Mouse (Mus musculus): Measurements from ENCODE around the gene Smndc1. TPM values are rescaled to one million over a fixed set of nuclear protein-coding genes. Genes with fewer than 3 reads are reported as not detected.
A peak's percentile ranks its signal among the peaks of the same experiment; 100 is the strongest.

Smndc1 gene
- polyA plus RNA-seq, 1 experiment from 2014 or later: 40.5 TPM

DNA sequence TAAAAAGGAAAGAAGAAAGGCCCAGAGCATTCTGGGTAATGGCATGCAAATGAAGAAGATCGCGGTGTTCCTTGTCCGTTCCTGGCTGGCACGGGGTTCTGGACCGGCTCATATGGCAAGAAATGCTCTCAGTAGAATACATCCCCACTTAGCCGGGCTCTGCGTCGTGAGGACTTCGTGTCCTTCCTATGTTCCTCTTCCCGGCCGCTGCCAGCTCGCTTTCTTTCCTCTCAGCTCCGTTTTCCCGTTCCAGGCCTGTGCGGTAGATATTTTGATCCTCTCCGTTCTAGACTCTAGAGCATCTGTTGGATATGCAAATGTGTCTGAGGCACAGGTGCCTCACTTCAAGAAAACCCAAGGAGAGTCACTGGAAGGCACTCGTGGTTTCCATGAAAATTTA is 24.8 kb upstream of the Smndc1 start:
- no peaks in the 10 kb centered on the region for H3K27me3 ChIP-seq (replicated peaks; ENCODE audit: control insufficient read depth, insufficient read depth, low read length)
- 83% methylated on average over 17 of the region's 17 CpGs for WGBS
- no peaks in the 10 kb centered on the region for H3K36me3 ChIP-seq (ENCODE audit: control insufficient read depth, insufficient read depth, low read length)
- peaks cover 5% of the 10 kb centered on the region; the same call in 1 of the 2 replicates for H3K4me1 ChIP-seq (ENCODE audit: control insufficient read depth, insufficient read depth, low read length)
- H3K4me2 ChIP-seq (ENCODE audit: low read depth, low read length): no peak overlapping the region
- H3K9me3 ChIP-seq (ENCODE audit: control insufficient read depth, low read length): no peaks in the 10 kb centered on the region
- no peak for ATAC-seq
- no peak overlapping the region for H3K9ac ChIP-seq (ENCODE audit: low read depth, low read length)
- no peak overlapping the region for H3K4me3 ChIP-seq (ENCODE audit: low read length)
- no peak overlapping the region for H3K27ac ChIP-seq (ENCODE audit: low read length)

DNA sequence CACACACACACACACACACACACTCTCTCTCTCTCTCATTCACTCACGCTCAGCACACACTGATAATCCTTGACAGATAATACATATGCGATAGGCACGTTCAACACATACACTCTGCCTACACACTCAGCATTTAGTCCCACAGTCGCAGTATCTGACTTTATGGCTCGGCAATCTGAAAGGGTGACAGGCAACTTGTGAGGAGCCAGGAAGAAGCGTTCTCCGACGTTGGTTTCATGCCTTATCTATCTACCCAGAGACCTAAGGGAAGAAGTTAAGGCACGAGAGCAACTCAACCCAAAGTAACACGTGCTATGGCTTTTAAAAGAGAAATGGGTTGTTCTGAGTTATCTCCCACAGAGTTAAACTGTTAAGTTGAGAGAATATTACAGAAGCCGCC is 24.3 kb upstream of the Smndc1 start:
- no peaks in the 10 kb centered on the region for H3K9me3 ChIP-seq (ENCODE audit: control insufficient read depth, low read length)
- peak; percentile 60 for ATAC-seq
- H3K36me3 ChIP-seq (ENCODE audit: control insufficient read depth, insufficient read depth, low read length): no peaks in the 10 kb centered on the region
- H3K4me1 ChIP-seq (ENCODE audit: control insufficient read depth, insufficient read depth, low read length): peaks cover 5% of the 10 kb centered on the region; the same call in 1 of the 2 replicates
- H3K9ac ChIP-seq (ENCODE audit: low read depth, low read length): no peak overlapping the region
- 65% methylated on average over 11 of the region's 11 CpGs for WGBS
- H3K27me3 ChIP-seq (replicated peaks; ENCODE audit: control insufficient read depth, insufficient read depth, low read length): no peaks in the 10 kb centered on the region
- no peak overlapping the region for H3K4me2 ChIP-seq (ENCODE audit: low read depth, low read length)
- no peak overlapping the region for H3K27ac ChIP-seq (ENCODE audit: low read length)
- H3K4me3 ChIP-seq (ENCODE audit: low read length): no peak overlapping the region

DNA sequence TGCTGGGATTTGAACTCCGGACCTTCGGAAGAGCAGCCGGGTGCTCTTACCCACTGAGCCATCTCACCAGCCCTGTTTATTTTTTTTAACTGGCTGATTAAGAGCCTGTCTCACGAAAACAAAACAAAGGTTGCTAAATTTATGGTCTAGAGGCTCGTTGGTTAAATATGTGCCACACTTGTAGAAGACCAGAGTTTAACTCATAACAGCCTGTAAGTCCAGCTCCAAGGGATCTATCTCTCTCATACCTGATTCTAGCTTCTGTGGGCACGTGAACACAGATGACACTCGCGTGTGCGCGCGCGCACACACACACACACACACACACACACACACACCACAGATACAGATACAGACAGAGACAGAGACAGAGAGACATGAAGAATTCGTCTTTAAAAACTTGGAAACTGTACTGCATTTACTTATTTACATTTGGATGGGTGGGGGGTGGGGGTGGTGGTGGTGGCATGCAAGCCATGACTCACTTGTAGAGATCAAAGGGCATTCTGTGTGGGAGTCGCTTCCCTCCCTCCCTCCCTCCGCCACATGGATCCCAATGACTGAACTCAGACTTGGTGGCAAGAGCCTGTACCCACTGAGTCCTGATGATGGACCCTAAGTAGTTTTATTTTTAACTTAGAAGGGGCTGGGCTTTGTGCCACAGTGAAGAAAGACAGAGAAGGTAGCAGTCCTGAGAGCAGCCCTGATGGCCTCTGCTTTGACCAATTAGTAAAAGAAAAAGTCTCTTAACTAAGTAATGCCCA is 23.4 kb upstream of the Smndc1 start:
- 66% methylated on average over 15 of the region's 15 CpGs for WGBS
- Histone ChIP-seq H3K9me3 (ENCODE audit: control insufficient read depth, low read length) (no peaks in the 10 kb centered on the region), H3K4me1 (ENCODE audit: control insufficient read depth, insufficient read depth, low read length) (peaks cover 5% of the 10 kb centered on the region; the same call in 1 of the 2 replicates), H3K4me3 (ENCODE audit: low read length) (no peak overlapping the region), H3K9ac (ENCODE audit: low read depth, low read length) (no peak overlapping the region), H3K36me3 (ENCODE audit: control insufficient read depth, insufficient read depth, low read length) (no peaks in the 10 kb centered on the region), H3K27ac (ENCODE audit: low read length) (peak overlapping the region; percentile 44; the same call in 1 of the 2 replicates), H3K4me2 (ENCODE audit: low read depth, low read length) (no peak overlapping the region), H3K27me3 (replicated peaks; ENCODE audit: control insufficient read depth, insufficient read depth, low read length) (no peaks in the 10 kb centered on the region)
- peak; percentile 66 for ATAC-seq

DNA sequence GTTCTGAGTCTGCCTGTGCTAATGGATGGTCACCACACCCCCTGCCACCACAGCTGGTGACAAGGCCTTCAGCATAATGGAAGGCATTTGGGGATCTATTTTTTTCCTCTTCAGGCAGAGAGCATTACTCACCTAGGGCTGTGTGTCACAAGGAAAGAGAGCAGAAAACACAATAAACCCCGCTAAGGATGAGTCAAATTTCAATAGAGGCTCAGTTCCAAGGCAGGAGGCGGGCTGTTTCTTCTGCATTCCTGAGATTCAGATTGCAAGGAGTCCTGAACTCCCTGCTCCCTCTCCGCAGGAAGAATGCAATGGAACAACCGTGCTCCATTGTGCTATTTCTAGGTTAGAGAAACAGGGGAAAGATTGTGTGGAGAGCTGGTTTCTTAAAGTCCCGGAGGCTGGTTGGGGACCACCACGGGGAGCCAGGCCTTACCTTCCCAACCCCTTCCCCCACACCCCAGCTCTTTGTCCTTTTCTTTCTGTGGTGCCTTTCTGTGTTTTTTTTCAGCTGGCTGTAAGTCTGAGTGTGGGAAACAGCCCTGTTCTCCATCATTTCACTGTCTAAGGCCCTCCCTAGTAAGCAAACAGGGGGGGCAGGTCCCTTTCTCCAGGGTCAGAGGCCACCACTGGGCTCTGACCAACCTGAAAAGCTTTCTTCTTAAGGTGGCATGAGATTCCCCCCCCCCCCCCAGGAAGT is 21.9 kb upstream of the Smndc1 start:
- Histone ChIP-seq H3K4me2 (ENCODE audit: low read depth, low read length) (no peak overlapping the region), H3K27ac (ENCODE audit: low read length) (peak overlapping the region; percentile 23; the same call in 1 of the 2 replicates)
- 27% methylated on average over 6 of the region's 6 CpGs for WGBS

DNA sequence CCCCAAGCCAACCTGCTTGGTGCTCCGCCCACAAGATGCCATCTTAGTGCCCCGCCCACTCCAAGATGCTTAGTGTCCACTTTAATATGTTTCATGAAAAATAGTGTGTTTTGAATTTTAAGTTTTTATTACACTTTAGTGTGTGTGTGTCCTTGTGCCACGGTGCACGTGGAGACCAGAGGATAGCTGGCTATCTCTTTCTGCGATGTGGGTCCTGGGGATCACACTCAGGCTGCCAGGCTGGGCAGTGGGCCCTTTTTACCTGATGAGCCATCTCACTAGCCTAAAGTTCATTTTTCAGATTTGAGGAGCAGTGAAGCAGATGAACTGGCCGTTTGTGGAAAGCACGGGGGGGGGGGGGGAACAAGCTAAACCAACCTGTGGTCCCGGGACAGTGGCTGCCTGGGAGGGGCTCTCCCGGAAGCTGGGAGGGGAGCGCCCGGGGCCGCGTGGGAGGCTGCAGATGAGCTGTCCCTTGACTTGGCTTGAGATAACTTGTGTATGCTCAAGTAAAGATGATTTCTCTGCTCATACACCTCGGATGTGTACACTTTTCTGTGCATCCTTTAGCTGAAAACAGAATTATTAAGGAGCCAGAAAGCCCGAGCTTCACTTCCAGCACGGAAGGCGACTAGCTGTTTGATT is 19.4 kb upstream of the Smndc1 start:
- Histone ChIP-seq H3K9me3 (ENCODE audit: control insufficient read depth, low read length) (no peaks in the 10 kb centered on the region), H3K36me3 (ENCODE audit: control insufficient read depth, insufficient read depth, low read length) (no peaks in the 10 kb centered on the region), H3K4me1 (ENCODE audit: control insufficient read depth, insufficient read depth, low read length) (peaks cover 5% of the 10 kb centered on the region; the same call in 1 of the 2 replicates), H3K9ac (ENCODE audit: low read depth, low read length) (no peak overlapping the region), H3K4me2 (ENCODE audit: low read depth, low read length) (no peak overlapping the region), H3K27ac (ENCODE audit: low read length) (no peak overlapping the region), H3K27me3 (replicated peaks; ENCODE audit: control insufficient read depth, insufficient read depth, low read length) (no peaks in the 10 kb centered on the region), H3K4me3 (ENCODE audit: low read length) (no peak overlapping the region)
- WGBS: 63% methylated on average over 17 of the region's 17 CpGs
- no peak for ATAC-seq

More for the DNA sequence above, 21.9 kb upstream of the Smndc1 start:
- H3K4me3 ChIP-seq (ENCODE audit: low read length): no peak overlapping the region
- no peaks in the 10 kb centered on the region for H3K27me3 ChIP-seq (replicated peaks; ENCODE audit: control insufficient read depth, insufficient read depth, low read length)
- peak; percentile 4; the same call in 1 of the 2 replicates for ATAC-seq
- H3K9me3 ChIP-seq (ENCODE audit: control insufficient read depth, low read length): no peaks in the 10 kb centered on the region
- no peak overlapping the region for H3K9ac ChIP-seq (ENCODE audit: low read depth, low read length)
- no peaks in the 10 kb centered on the region for H3K36me3 ChIP-seq (ENCODE audit: control insufficient read depth, insufficient read depth, low read length)
- peaks cover 5% of the 10 kb centered on the region; the same call in 1 of the 2 replicates for H3K4me1 ChIP-seq (ENCODE audit: control insufficient read depth, insufficient read depth, low read length)

DNA sequence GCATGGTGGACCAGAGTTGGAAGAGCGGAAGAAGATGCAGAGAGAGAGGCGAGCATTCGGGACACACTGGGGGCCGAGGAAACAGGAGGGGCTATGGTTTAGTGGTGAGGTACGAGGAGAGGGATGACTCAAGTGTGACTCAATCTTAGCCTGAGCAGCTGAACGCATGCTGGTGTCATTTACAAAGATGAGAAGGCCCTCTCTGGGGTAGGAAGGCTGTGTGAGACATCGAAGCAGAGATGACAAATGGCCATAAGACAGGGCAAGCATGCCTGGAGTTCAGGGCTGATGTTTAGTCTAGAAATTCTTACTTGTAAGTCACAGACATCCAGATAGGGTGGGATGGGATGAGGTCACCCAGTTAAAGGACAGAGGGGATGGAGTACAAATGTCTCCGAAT is 18.0 kb upstream of the Smndc1 start:
- no peaks in the 10 kb centered on the region for H3K36me3 ChIP-seq (ENCODE audit: control insufficient read depth, insufficient read depth, low read length)
- no peaks in the 10 kb centered on the region for H3K27me3 ChIP-seq (replicated peaks; ENCODE audit: control insufficient read depth, insufficient read depth, low read length)
- no peak overlapping the region for H3K27ac ChIP-seq (ENCODE audit: low read length)
- H3K9me3 ChIP-seq (ENCODE audit: control insufficient read depth, low read length): no peaks in the 10 kb centered on the region
- no peak for ATAC-seq
- no peak overlapping the region for H3K4me2 ChIP-seq (ENCODE audit: low read depth, low read length)
- 67% methylated on average over 8 of the region's 8 CpGs for WGBS
- H3K9ac ChIP-seq (ENCODE audit: low read depth, low read length): no peak overlapping the region
- H3K4me3 ChIP-seq (ENCODE audit: low read length): no peak overlapping the region
- 0 out of 2 replicates have a peak, but pooled peaks cover 2% of the 10 kb centered on the region for H3K4me1 ChIP-seq (ENCODE audit: control insufficient read depth, insufficient read depth, low read length)

DNA sequence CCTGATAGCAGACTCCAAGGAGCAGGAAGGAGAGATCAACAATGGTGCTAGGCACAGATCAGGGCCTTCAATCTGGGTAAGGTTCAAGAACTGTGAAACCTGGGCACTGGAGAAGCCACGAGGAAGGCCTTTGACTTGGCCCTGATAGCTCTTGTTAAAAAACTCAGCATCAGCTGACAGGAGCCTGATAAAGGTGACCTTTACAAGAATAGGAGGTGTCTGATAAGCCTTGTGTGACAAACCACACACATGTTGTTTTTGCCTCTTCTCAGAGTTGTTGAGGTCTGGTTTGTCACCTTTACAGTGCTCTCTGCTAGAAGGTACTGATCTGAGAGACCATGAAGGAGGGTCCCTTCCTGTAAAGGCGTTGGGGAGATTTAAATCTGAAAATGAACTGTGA is 17.0 kb upstream of the Smndc1 start:
- no peak overlapping the region for H3K27ac ChIP-seq (ENCODE audit: low read length)
- H3K9ac ChIP-seq (ENCODE audit: low read depth, low read length): no peak overlapping the region
- no peak overlapping the region for H3K4me3 ChIP-seq (ENCODE audit: low read length)
- 0 out of 2 replicates have a peak, but pooled peaks cover 2% of the 10 kb centered on the region for H3K4me1 ChIP-seq (ENCODE audit: control insufficient read depth, insufficient read depth, low read length)
- H3K36me3 ChIP-seq (ENCODE audit: control insufficient read depth, insufficient read depth, low read length): no peaks in the 10 kb centered on the region
- H3K4me2 ChIP-seq (ENCODE audit: low read depth, low read length): no peak overlapping the region
- WGBS: 80% methylated on average over 2 of the region's 2 CpGs
- ATAC-seq: no peak
- H3K9me3 ChIP-seq (ENCODE audit: control insufficient read depth, low read length): no peaks in the 10 kb centered on the region
- H3K27me3 ChIP-seq (replicated peaks; ENCODE audit: control insufficient read depth, insufficient read depth, low read length): no peaks in the 10 kb centered on the region

DNA sequence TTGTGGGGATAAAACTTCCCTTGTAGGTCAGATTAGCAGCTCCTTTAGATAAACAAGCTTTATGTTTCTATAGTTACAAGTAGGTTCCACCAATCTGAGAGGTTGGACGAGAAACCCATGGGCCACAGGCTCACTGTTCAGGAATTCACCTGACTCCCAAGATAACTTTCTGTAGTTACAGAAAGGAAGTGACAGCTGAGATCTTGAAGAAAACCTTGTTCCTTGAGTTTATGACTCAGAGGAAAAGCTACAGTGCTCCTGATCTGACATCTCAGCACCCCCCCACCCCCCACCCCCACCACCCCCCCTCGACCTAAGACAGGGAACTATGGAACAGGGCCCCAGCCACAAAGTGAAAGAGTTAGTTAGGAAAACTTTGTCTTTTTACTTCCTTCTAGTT is 15.4 kb upstream of the Smndc1 start:
- H3K27ac ChIP-seq (ENCODE audit: low read length): 0 out of 2 replicates have a peak overlapping the region, but pooled peaks have one; percentile 6
- H3K4me2 ChIP-seq (ENCODE audit: low read depth, low read length): no peak overlapping the region
- no peaks in the 10 kb centered on the region for H3K9me3 ChIP-seq (ENCODE audit: control insufficient read depth, low read length)
- peak; percentile 56; the same call in 1 of the 2 replicates for ATAC-seq
- no peaks in the 10 kb centered on the region for H3K36me3 ChIP-seq (ENCODE audit: control insufficient read depth, insufficient read depth, low read length)
- H3K4me1 ChIP-seq (ENCODE audit: control insufficient read depth, insufficient read depth, low read length): no peaks in the 10 kb centered on the region
- H3K9ac ChIP-seq (ENCODE audit: low read depth, low read length): no peak overlapping the region
- H3K27me3 ChIP-seq (replicated peaks; ENCODE audit: control insufficient read depth, insufficient read depth, low read length): no peaks in the 10 kb centered on the region
- 44% methylated on average over 2 of the region's 2 CpGs for WGBS
- no peak overlapping the region for H3K4me3 ChIP-seq (ENCODE audit: low read length)

DNA sequence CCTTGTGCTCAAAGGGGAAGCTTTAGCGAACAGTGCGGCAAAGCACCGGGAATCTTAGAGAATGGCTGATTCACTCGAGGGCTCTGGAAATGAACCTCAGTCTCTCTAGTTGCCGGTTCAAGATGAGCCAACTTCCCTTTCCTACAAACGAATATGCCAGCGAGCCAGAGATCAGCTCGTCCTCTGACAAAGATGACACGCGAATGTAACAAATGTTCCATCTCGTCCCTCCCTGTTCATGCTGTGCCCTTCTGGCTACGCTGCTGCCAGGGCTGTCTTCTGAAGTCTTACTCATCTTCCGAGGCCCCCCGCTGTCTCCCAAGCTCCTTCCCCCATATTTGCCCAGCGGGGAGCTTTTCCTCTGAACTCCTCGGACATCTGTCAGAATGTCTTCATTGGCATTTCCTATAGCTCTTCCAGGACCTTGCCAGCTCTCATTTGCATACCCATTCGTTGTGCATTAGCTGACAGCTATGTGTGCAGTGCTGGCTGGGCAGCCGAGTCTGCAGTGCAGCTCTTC is 14.5 kb upstream of the Smndc1 start:
- H3K4me3 ChIP-seq (ENCODE audit: low read length): no peak overlapping the region
- no peaks in the 10 kb centered on the region for H3K27me3 ChIP-seq (replicated peaks; ENCODE audit: control insufficient read depth, insufficient read depth, low read length)
- no peaks in the 10 kb centered on the region for H3K4me1 ChIP-seq (ENCODE audit: control insufficient read depth, insufficient read depth, low read length)
- no peak overlapping the region for H3K4me2 ChIP-seq (ENCODE audit: low read depth, low read length)
- H3K27ac ChIP-seq (ENCODE audit: low read length): no peak overlapping the region
- 82% methylated on average over 18 of the region's 18 CpGs for WGBS
- H3K36me3 ChIP-seq (ENCODE audit: control insufficient read depth, insufficient read depth, low read length): no peaks in the 10 kb centered on the region
- no peak for ATAC-seq
- no peak overlapping the region for H3K9ac ChIP-seq (ENCODE audit: low read depth, low read length)
- no peaks in the 10 kb centered on the region for H3K9me3 ChIP-seq (ENCODE audit: control insufficient read depth, low read length)
